Mouse (Mus musculus): ENCODE results near the gene Klk1b4. TPM values are rescaled to one million over a fixed set of nuclear protein-coding genes. Genes with fewer than 3 reads are reported as not detected.

The Klk1b4 gene
- total RNA-seq, 2 experiments from 2014 or later, result not detected

- DNase-seq (ENCODE audit: low spot score), result no peak
Observed at GRCm38 (mm10) chr7:44253023-44253616, 45.9 kb downstream of the Klk1b4 start.

- DNase-seq (ENCODE audit: low spot score), result no peak
Observed at GRCm38 (mm10) chr7:44254930-44255329, 47.7 kb downstream of the Klk1b4 start.

GRCm38 (mm10) chr7:44257278-44257677 is 50.0 kb downstream of the Klk1b4 start, which contains the start of gene Acp4:
Acp4 (minus strand) TSS chr7:44257378.
- no peak for DNase-seq (ENCODE audit: low spot score)

GRCm38 (mm10) chr7:44260410-44260809 is 53.2 kb downstream of the Klk1b4 start:
- DNase-seq (ENCODE audit: low spot score), result no peak

- no peak for DNase-seq (ENCODE audit: low spot score)
Observed at GRCm38 (mm10) chr7:44261147-44261546, 53.9 kb downstream of the Klk1b4 start, which contains the start of gene Gm15517. Gm15517 (plus strand) TSS chr7:44261447.

Other genes with a start within 250 kb of the Klk1b4 start
- not detected for gene Klk1b1, start 240.7 kb upstream of the Klk1b4 start, total RNA-seq (2021)
- gene Klk1b9, start 231.4 kb upstream of the Klk1b4 start, total RNA-seq (2021), result not detected
- gene Klk1b11, start 211.6 kb upstream of the Klk1b4 start, total RNA-seq (2021), result not detected
- 1 to 10 TPM in 1 of 2 experiments, under 1 TPM in 1; 0.21 to 1.1 TPM for gene Klk1b26, start 195.3 kb upstream of the Klk1b4 start, total RNA-seq (2021)
- not detected for gene Klk1b27, start 155.1 kb upstream of the Klk1b4 start, total RNA-seq (2021)
- not detected for gene Klk1b21, start 105.1 kb upstream of the Klk1b4 start, total RNA-seq (2021)
- gene Klk1b22, start 94.8 kb upstream of the Klk1b4 start, total RNA-seq (2021), result not detected
- gene Klk1b16, start 70.7 kb upstream of the Klk1b4 start, total RNA-seq (2021), result not detected
- not detected for gene Klk1b24, start 19.2 kb upstream of the Klk1b4 start, total RNA-seq (2021)
- not detected for gene Klk1b3, start 9.2 kb upstream of the Klk1b4 start, total RNA-seq (2021)
- gene Klk1b5, start 8.5 kb downstream of the Klk1b4 start, total RNA-seq (2021), result not detected
- under 1 TPM in 1 of 2 experiments, not detected in 1; 0.71 TPM for gene Klk1, start 17.9 kb downstream of the Klk1b4 start, total RNA-seq (2021)
- not detected for gene Gm36864, start 28.7 kb downstream of the Klk1b4 start, total RNA-seq (2021)
- not detected for gene 1700028J19Rik, start 39.3 kb downstream of the Klk1b4 start, total RNA-seq (2021)
- 1 to 10 TPM; 4.9 to 5.9 TPM for gene 2410002F23Rik, start 39.3 kb downstream of the Klk1b4 start, total RNA-seq (2021)
- not detected for gene Acp4, start 49.9 kb downstream of the Klk1b4 start, total RNA-seq (2021)
- gene Gm15517, start 54.0 kb downstream of the Klk1b4 start, total RNA-seq (2021), result not detected
- gene Clec11a, start 99.5 kb downstream of the Klk1b4 start, total RNA-seq (2021), result 1 to 10 TPM in 1 of 2 experiments, under 1 TPM in 1; 0.84 to 1.3 TPM
- under 1 TPM; 0.25 to 0.36 TPM for gene Shank1, start 102.8 kb downstream of the Klk1b4 start, total RNA-seq (2021)
- 1 to 10 TPM; 3.4 to 4.8 TPM for gene Syt3, start 176.7 kb downstream of the Klk1b4 start, total RNA-seq (2021)
- gene 1700008O03Rik, start 178.4 kb downstream of the Klk1b4 start, total RNA-seq (2021), result under 1 TPM in 1 of 2 experiments, not detected in 1; 0.25 TPM
- gene Lrrc4b, start 221.6 kb downstream of the Klk1b4 start, total RNA-seq (2021), result under 1 TPM in 1 of 2 experiments, not detected in 1; 0.12 TPM